Mouse (Mus musculus) heart, adult 9 months (tissue): ENCODE data around the gene Tceanc2.

ENCODE experiments used
- DNase-seq, 2 experiments: peaks; one replicate each; pipeline ENCODE4 v3.0.0; 2022; ENCODE audit warnings: low spot score in 2 of 2

Tceanc2 gene

GRCm38 (mm10) chr4:107084343-107084742 lies 94.6 kb downstream of the Tceanc2 start:
- no peak for DNase-seq
